Mouse (Mus musculus) retina, adult 2 months (tissue): Measurements from ENCODE around the gene Cldn7.

Experiments used
- DNase-seq: peaks from one replicate; pipeline ENCODE4 v3.0.0-alpha.2; 2012; ENCODE audit warnings: low read depth, low spot score

Gene Cldn7

DNA sequence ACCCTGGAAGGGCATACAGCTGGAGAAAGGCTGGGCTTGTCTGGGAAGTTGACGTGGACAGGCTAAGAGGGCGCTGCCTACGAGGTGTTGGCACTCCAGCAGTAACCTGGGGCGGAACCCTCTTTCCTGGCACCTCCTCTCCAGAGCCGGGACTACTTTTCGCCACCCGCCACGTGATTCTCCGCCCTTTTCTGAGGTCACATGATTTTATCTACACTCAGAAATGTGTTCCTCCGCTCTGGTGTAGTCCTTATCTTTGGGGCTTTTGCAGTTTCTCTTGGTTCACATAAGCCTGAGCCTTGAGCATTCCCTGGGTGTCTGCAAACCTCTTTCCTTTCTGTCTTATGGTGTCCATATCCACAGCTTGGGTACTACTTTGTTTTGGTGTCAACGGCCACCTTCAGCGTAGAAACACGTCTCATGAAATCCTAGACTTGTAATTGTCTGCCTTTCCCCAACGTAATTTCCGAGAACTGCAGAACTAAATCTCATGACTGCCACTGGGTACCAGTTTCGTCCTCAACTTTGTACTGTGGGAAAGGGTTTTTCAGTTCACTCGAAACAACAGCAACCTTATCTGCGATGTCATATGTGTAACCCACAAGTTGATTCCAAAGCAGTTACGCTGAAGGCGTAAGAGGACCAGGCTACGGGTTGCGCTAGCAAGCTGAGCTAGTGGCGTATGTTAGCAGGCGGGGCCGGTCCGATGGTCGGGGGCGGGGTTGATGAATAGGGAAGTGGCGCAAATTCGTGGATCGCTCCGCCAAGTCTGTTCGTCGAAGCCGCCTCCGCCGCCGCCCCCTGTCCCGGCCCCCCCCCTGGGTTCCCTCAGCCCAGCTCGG, 26.5 kb downstream of the Cldn7 start, which contains the start of gene Gabarap:
TSS of gene Gabarap (plus strand) at position 294 of the 842 bp plus-strand sequence.
- DNase-seq: peak; percentile 87

DNA sequence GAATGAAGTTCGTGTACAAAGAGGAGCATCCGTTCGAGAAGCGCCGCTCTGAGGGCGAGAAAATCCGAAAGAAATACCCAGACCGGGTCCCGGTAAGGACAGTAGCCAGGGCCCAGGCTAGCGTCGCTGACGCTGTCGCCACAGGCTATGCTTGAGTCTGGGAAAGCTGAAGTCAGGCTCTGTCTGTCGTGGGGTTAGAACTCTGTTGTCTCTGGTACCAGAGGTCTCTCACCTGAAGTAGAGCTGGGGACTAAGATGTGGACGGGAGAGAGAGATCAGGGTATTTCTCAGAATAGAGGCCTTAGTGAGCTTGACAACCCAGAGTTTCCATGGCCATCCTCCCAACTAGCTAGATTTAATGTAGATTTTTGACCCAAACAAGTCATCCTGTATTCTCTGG, 27.1 kb downstream of the Cldn7 start:
- DNase-seq: no peak

DNA sequence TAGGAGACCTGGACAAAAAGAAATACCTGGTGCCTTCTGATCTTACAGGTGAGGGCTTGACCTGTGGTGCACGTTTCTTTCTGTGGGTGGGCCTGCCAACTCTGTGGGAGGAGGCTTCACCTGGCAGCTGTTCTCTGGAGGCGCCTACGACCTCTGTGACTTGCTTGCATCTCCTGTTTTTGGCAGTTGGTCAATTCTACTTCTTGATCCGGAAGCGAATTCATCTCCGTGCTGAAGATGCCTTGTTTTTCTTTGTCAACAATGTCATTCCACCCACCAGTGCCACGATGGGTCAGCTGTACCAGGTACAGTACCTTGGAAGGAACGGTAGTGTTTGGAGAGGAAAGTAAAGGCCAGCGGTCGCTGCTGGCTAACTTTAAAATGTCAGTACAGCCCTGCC, 27.8 kb downstream of the Cldn7 start:
- no peak for DNase-seq

DNA sequence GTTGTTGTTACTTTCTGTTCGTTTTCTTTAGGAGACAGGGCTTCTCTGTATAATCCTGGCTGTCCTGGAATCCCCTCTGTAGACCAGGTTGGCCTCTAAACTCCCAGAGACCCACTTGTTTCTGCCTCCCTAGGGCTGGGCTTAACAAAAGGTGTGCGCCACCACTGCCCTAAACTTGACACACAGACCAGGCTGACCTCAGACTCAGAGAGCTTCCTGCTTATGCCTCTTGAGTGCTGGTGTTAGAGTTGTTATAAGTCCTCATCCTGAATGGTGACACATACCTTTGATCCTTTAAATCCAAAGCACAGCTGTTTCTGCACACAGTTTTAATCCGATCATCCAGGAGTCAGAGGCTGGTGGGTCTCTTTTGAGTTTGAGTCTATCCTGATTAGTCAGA, 28.4 kb downstream of the Cldn7 start:
- DNase-seq: no peak

DNA sequence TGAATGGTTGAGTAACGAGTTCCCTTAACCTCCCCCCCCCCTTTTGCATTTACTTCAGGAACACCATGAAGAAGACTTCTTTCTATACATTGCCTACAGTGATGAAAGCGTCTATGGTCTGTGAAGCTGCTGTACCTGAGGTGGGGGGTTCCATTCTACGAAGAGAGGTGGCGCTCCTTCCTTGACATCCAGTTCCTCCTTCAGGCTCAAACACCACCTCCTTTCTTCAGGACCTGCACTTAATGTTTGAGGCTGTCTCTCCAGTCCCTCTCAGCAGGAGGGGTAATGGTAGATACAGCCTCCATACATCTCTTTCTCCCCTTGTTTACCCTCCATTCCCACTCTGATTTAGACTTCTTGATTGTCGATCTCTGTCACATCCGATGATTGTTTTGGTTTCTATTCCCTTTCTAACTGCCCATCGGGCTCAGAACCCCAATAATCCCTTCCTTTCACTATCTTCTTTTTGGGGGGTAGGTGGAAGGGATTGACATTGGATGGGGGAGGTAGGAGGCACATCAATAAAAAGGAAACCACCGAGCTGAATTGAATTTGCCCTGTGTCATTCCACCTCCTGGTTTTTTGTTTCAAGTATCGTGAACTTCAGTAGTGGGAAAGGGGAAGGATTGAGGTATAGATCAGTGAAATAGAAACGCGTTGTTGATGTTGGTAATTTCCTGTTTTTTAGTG, 30.0 kb downstream of the Cldn7 start:
- DNase-seq: no peak

DNA sequence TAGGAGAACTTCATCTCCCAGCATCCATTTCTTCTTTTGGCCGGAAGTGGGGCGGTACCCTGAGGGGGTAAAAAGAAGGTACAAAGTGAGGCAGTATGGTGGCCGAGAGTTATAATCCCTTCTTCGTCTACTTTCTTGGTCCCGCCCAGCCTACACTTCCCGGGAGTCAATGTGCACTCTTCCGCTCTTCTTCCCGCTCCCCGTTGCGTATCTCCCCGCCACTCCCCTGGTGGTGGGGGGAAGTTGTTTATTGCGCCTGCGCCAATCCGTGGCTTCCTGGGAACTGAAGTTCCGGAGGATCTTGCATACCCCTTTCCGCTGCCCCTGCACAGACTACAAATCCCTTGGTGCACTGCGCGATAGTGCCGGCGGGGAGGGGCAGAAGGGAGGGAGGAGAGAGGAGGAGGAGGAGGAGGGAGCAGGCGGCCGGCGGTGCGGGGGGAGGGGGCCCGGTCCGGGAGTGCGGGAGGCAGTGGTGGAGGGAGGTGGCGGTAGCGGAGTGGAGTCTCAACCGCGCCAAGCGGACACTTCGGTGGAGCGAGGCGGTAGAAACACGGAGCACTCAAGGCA, 30.9 kb downstream of the Cldn7 start, which contains the start of gene Phf23:
TSS of gene Phf23 (plus strand) at position 387 of the 570 bp plus-strand sequence.
- peak; percentile 98 for DNase-seq

DNA sequence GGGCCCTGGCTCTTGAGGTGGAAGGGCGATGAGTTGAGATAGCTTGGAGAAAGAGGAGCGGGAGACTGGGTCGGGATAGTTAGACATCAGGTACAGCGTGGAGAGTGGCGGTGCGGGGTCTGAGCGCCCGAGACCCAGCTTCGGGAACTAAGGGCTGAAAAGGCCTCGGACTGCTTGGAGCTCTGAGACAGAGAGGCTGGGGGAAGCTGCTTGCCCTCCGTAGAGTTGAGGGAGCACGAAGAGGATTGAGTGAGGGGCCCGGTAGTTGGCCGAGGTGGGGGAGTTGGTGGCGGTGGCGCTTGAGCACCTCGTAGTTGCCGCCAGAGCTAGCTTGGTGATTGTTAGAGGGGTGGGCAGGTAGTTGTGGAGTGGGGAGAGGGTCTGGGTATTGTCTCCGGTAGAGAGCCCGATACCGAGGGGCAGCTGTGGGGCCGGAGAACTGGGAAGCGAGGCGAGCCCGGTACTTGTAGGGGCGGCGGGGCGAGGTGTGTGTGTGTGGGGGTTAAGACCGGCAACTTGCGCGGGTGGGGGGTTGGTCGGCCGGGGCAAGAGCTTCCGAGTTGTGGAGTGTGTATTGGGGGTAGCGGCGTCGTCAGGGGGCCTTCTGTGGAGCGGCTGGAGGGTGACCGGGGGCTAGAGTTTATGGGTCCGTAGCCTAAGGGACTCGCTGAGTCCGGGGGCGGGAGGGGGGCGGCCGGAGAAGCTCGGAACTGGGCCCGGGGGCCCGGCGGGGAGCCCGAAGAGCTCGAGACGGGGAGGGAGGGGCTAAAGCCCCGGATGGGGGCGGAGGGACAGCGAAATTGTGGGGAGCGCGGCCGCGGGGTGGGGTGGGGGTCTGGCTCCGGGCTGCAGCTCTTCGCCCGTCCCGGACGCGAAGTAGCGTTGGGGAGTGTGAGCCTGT, 31.8 kb downstream of the Cldn7 start:
- no peak for DNase-seq

DNA sequence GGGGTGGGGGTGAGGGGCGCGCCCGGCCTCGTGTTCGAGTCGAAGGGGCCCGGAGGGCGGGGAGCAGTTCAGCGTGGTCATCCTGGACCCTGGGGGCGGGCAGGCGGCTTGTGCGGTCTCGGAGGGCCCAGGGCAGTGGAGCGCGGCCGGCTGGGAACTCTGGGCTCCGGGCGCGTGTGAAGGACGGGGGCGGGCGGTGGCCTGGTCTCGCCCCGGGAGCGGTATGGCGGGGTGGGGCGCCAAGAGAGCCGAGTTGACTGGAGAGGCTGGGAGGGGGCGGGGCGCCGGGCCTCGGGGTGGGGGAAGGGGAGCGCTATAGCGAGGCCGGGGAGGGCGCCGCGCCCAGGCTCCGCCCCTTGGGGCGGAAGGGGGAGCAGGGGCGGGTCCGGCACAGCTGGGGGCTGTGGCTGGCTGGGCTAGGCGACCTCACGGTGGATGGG, 32.5 kb downstream of the Cldn7 start:
- DNase-seq: no peak

DNA sequence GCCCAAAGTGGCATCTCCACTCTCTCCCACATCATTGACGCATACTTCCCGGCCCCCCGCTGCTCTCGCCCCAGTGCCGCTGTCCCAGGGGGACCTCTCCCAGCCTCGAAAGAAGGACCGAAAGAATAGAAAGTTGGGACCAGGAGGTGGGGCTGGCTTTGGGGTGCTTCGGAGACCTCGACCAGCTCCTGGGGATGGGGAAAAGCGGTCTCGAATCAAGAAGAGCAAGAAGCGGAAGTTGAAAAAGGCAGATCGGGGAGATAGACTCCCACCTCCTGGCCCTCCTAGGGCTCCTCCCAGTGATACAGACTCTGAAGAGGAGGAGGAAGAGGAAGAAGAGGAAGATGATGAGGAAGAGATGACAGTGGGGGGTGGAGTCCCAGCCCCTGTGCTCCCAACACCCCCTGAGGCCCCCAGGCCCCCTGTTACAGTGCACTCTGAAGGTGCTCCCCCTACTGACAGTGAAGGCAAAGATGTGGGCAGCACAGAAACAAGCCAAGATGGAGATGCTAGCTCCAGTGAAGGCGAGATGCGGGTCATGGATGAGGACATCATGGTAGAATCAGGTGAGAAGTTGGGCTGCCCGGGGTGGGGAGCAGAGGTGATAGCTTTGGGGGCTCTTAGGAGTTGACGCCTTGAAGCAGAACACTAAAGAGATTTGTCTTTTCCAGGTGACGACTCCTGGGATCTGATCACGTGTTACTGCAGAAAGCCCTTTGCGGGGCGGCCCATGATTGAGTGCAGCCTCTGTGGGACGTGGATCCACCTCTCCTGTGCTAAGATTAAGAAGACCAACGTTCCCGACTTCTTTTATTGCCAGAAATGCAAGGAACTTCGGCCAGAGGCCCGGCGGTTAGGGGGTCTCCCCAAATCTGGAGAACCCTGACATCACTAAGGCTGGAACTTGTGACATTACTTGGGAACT, 34.2 kb downstream of the Cldn7 start:
- no peak for DNase-seq

DNA sequence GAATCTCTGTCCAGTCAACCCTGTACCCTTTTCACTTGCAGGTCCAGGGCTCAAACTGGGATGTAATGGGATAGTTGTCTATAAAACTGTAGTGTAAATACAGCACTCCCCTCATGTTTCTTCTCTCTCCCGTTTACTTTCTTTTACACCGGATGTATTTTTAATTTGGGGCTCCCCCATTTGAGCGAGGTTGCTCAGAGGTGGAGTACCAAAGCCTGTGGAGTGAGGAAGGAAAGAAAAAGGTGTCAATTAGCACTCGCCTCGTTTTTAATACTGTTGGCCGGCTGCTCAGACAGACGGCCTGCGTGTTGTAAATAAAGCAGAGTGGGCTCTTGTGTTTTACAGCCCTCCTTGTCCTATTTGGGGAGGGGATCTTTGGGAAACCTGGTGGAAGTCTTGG, 35.1 kb downstream of the Cldn7 start:
- DNase-seq: no peak

DNA sequence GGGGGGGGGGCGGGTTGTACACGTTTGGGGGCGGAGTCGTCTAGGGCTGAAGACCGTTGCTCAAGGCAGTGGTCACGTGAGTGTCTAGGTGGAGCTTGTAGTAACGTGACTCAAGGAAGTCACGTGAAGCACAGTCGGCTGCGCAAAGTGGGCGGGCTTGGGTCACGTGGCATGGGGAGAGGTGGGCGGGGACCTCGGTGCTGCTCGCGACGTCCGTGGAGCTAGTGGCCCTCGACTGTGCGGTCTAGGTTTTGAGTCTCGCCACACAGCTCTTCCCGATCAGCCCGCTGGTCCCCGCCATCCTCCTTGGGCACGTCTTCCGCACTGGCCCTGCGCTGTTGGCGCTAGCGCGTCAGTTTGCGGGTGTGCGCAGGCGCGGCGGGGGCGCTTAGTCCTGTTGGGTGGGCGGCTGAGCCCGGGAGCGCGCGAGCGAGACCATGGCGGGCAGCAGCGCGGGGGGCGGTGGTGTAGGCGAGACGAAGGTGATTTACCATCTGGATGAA, 35.9 kb downstream of the Cldn7 start, which contains the start of gene Dvl2:
TSS of gene Dvl2 (plus strand) at position 200 of the 503 bp plus-strand sequence.
- peak; percentile 88 for DNase-seq

DNA sequence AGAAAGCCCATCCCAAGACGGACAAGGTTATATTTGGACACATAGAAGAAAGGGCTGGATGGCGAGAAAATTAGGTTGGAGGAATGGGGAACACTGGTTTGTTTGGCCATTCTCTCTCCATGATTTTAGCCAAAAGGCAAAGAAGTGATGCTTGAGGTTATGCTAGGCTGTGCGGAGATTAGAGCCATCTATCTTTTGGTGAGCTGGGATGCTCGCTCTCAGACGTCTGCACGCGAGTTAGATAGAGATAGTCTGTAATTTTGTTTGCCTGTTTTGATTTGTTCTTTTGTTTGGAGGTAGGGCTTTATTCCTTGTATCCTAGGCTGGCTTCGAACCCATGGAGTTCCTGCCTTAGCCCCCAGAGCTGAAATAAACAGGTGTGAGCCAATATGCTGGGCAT, 36.6 kb downstream of the Cldn7 start:
- DNase-seq: no peak

DNA sequence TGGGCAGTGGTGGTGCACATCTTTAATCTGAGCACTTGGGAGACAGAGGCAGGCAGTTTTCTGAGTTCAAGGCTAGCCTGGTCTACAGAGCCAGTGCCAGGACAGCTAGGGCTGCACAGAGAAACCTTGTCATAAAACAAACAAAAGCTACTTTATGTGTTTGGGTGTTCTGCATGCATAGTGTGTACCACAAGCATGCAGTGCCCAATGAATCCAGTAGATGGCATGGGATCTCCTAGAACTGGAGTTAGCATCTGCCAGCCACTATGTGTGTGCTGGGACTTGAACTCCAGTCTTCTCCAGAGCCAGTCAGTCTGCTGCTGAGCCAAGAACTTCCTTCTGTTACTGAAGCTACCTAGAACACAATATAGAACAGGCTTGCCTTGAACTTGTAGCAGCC, 37.3 kb downstream of the Cldn7 start:
- no peak for DNase-seq

DNA sequence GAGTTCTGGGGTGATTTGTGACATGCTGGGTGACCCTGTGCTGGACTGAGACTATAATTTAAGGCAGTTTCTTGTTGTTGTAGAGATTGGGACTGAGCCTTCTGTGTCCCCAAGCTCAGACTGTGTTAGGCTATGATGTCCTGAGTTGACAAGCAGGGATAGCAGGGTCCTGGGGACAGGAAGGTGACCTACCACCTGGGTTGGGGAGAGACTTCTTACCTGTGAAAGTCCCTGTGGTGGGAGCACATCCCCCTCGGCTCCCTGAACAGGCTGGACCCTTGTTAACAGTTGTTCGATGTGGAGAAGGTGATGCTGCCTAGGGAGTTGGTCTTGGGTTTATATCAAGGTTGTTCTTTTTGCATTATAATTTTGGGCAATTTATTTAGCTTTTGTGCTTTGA, 37.9 kb downstream of the Cldn7 start:
- DNase-seq: no peak

DNA sequence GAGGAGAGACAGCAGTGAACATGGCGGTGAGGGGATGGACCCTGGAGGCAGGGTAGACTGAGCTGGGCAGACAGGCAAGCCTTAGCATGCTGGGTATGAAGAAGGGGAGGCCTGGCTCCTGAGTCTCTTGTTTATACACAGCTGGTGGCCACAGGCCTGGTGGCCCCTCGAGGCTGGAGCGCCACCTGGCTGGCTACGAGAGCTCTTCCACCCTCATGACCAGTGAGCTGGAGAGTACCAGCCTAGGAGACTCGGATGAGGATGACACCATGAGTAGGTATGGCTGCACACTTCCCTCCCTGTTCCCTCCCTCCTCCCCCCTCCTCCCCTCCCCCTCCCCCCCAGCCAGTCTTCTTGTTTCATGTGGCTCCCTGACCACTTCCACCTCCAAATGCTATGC, 40.9 kb downstream of the Cldn7 start:
- DNase-seq: no peak

DNA sequence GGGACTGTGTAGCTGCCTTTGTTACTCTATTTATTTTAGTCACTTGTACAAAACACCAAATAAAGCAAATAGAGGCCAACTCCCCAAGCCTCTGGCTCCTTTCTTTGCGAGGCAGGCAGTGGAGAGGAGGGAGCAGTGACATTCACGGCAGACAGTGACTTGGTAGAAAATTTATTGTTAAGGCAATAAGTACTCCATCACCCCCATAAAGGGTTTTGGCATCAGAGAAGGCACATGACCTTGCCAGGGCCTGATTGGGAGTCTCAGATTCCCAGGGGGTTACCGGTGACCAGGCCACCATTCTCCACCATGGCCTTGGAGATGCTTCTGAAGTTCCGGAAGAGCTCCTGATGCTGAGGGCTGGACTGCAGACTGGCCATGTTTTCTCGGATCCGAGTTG, 45.5 kb downstream of the Cldn7 start:
- DNase-seq: no peak

DNA sequence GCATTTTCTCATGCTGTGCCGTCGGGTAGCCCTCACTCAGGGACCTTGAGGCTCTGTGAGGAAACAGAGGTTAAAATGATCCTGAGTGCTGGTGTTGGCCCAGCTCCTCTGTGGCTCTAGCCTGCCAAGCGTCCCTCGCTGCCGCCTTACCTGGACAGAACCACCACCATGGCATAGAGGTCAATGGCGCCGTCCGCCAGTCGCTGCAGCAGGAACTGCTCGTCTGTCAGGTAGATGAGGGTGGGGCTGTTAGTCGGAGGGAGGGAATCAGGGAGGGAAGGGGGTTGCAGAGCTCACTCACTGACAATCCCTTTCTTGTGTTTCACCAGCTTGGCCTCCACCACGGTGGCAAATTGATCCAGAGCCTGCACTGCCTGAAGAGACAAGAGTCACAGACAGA, 46.0 kb downstream of the Cldn7 start:
- no peak for DNase-seq

DNA sequence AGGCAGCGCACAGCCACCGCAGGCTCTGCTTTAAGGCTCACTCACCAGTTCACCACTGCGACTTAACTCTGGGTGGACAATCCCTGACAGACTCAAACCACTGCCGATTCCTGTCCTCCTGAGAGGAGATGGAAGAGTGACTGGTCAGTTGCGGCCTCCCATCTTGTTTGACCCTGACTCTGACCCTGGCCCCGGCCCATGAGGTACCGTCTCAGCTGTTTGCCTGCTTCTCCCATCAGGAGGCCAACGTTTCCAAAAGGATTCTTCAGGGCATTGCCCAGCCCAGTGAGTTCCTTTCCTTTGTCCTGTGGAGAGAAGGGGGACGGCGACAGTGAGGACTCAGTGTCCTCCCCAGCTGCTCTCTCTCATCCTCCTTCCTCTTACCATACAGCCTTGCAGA, 46.4 kb downstream of the Cldn7 start:
- no peak for DNase-seq

DNA sequence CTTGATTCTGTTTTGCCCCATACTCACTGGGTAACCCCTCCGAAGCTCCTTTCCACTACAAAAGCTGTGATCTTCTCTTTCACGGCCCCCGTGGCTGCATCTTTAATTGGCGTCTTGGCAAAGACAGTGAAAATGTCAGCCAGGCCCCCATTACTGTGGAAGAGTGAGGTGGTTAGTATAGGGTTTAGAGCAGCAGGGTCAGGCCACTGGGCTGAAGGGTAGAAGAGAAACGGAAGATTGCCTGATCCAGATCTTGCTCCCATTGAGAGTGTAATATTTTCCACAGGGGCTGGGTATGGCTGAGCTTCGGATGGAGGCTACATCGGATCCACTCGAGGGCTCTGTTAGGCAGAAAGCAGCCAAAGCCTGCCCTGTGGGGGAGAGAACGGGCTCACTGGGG, 48.4 kb downstream of the Cldn7 start:
- DNase-seq: no peak

DNA sequence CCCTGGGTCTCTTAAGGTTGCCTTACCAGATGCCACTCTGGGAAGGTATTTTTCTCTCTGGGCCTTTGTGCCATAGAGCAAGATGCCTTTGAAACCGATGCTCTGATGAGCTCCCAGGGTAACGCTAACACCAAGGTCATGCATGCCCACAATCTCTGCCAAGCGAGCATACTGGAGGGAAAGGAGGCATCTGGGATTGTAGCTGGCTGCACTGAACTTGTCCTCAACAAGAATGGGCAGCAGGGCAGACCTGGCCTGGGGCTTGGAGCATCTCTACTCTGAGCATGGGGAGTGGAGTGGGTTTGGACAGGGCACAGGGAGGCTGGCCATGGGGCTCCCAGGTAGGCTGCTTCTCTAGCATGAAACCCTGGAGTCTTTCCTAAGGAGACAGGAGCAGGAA, 48.8 kb downstream of the Cldn7 start:
- no peak for DNase-seq
